Mouse (Mus musculus) kidney, adult 10 weeks (tissue): Measurements from ENCODE around the gene Ifit2. TPM values are rescaled to one million over a fixed set of nuclear protein-coding genes. Genes with fewer than 3 reads are reported as not detected.

Experiments
- polyA plus RNA-seq: library from polyadenylated mRNA; stranded (reverse); fragments of 350-450 nt; fragmentation: Illumina TruSeq; extraction: RNeasy Lipid Tissue Mini Kit (QIAGEN cat#74804); gene quantifications from one replicate; pipeline ENCODE4 v1.2.3, GENCODE M21; 2014; ENCODE audit warnings: low read depth, low replicate concordance

Gene Ifit2
- 29.8 TPM for polyA plus RNA-seq

GRCm38 (mm10) chr19:34550534-34551223 lies at the start of gene Ifit2:
Ifit2 (plus strand) TSS chr19:34550694.

GRCm38 (mm10) chr19:34526941-34527682 lies 23.4 kb upstream of the Ifit2 start, which contains the start of gene Lipa:
Lipa (minus strand) TSS chr19:34527474.

GRCm38 (mm10) chr19:34583126-34583766 lies 32.8 kb downstream of the Ifit2 start, which contains the start of gene Ifit3:
Ifit3 (plus strand) TSS chr19:34583531.

GRCm38 (mm10) chr19:34601888-34602287 lies 51.4 kb downstream of the Ifit2 start, which contains the start of gene Ifit1bl1:
Ifit1bl1 (minus strand) TSS chr19:34601956.

GRCm38 (mm10) chr19:34607237-34608051 lies 57.0 kb downstream of the Ifit2 start, which contains the start of gene Ifit3b:
Ifit3b (plus strand) TSS chr19:34607970.

Other genes with a start within 250 kb of the Ifit2 start
- gene Ch25h, start 75.5 kb upstream of the Ifit2 start, polyA plus RNA-seq, result 1.4 TPM
- 284 TPM for gene Lipa, start 23.2 kb upstream of the Ifit2 start, polyA plus RNA-seq
- 45.0 TPM for gene Ifit3, start 32.8 kb downstream of the Ifit2 start, polyA plus RNA-seq
- 7.8 TPM for gene Ifit1bl1, start 51.3 kb downstream of the Ifit2 start, polyA plus RNA-seq
- 14.9 TPM for gene Ifit3b, start 57.3 kb downstream of the Ifit2 start, polyA plus RNA-seq
- gene Ifit1bl2, start 90.0 kb downstream of the Ifit2 start, polyA plus RNA-seq, result 4.0 TPM
- 10.9 TPM for gene Ifit1, start 90.2 kb downstream of the Ifit2 start, polyA plus RNA-seq
- 164 TPM for gene Slc16a12, start 196.6 kb downstream of the Ifit2 start, polyA plus RNA-seq